Mouse (Mus musculus): ENCODE results near the gene Kdm5b.

The Kdm5b gene

GRCm38 (mm10) chr1:134552396-134552795 lies 7.6 kb upstream of the Kdm5b start:
- DNase-seq: no peak

- DNase-seq: no peak
Measured at GRCm38 (mm10) chr1:134555240-134555870, 4.6 kb upstream of the Kdm5b start.

GRCm38 (mm10) chr1:134555871-134556670 lies 3.9 kb upstream of the Kdm5b start:
- DNase-seq: peak; percentile 87

- peak; percentile 93 for DNase-seq
Measured at GRCm38 (mm10) chr1:134556671-134557218, 3.2 kb upstream of the Kdm5b start.

- DNase-seq: no peak
Measured at GRCm38 (mm10) chr1:134558511-134558910, 1.5 kb upstream of the Kdm5b start.

- DNase-seq: no peak
Measured at GRCm38 (mm10) chr1:134559226-134559625, 745 bp upstream of the Kdm5b start.

- DNase-seq: peak; percentile 74
Measured at GRCm38 (mm10) chr1:134560396-134560795, 425 bp downstream of the Kdm5b start.

GRCm38 (mm10) chr1:134560801-134561769 lies 1.1 kb downstream of the Kdm5b start:
- peak; percentile 66 for DNase-seq

GRCm38 (mm10) chr1:134561770-134562143 lies 1.8 kb downstream of the Kdm5b start:
- DNase-seq: no peak

- DNase-seq: no peak
Measured at GRCm38 (mm10) chr1:134562457-134562856, 2.5 kb downstream of the Kdm5b start.

- DNase-seq: no peak
Measured at GRCm38 (mm10) chr1:134563726-134564125, 3.8 kb downstream of the Kdm5b start.

GRCm38 (mm10) chr1:134567511-134567910 lies 7.5 kb downstream of the Kdm5b start:
- no peak for DNase-seq

GRCm38 (mm10) chr1:134570171-134570570 lies 10.2 kb downstream of the Kdm5b start:
- no peak for DNase-seq

GRCm38 (mm10) chr1:134570631-134571030 lies 10.7 kb downstream of the Kdm5b start:
- no peak for DNase-seq

GRCm38 (mm10) chr1:134573300-134573931 lies 13.4 kb downstream of the Kdm5b start:
- DNase-seq: no peak

GRCm38 (mm10) chr1:134573932-134574315 lies 14.0 kb downstream of the Kdm5b start:
- DNase-seq: no peak

GRCm38 (mm10) chr1:134577384-134578120 lies 17.6 kb downstream of the Kdm5b start:
- no peak for DNase-seq

GRCm38 (mm10) chr1:134580796-134581195 lies 20.8 kb downstream of the Kdm5b start:
- DNase-seq: no peak

- no peak for DNase-seq
Measured at GRCm38 (mm10) chr1:134583560-134583959, 23.6 kb downstream of the Kdm5b start.

GRCm38 (mm10) chr1:134589676-134590075 lies 29.7 kb downstream of the Kdm5b start:
- no peak for DNase-seq

- no peak for DNase-seq
Measured at GRCm38 (mm10) chr1:134591773-134592172, 31.8 kb downstream of the Kdm5b start.
